Mouse (Mus musculus) spleen, postnatal 36 days (tissue): ENCODE measurements around the gene Gsdma3.
"Not testable (repeated sequence)": the region's sequence is repeated elsewhere in the genome, so short reads cannot be mapped to it uniquely, and the experiment has no call there.

Source experiments
- DNase-seq, 2 experiments: peaks; one replicate each; pipeline ENCODE4 v3.0.0; 2022; ENCODE audit warnings: low spot score in 2 of 2, mixed read lengths in 1 of 2

Gsdma3 gene

GRCm38 (mm10) chr11:98595955-98596354 is 30.2 kb upstream of the Gsdma3 start:
- no peak for DNase-seq

DNA sequence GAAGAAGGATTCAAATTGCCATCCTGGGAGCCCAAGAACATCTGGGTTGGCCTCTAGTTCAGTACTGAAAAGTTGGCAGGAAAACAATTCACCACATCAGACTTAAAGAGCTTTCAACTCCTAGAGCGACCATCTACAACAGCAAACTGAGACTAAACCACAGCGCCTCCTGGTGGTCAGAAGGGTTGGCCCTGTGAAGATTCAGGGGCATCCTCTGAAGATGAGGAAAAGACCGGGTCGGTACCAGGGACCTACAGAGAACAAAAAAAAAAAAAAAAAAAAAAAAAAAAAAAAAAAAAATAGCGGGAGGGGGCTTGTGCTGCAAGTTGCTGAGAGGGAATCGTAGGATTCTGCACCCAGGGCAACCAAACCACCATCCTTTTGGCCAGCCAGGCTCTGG is 28.8 kb upstream of the Gsdma3 start:
- peak; percentile 62 to 72 for DNase-seq

DNA sequence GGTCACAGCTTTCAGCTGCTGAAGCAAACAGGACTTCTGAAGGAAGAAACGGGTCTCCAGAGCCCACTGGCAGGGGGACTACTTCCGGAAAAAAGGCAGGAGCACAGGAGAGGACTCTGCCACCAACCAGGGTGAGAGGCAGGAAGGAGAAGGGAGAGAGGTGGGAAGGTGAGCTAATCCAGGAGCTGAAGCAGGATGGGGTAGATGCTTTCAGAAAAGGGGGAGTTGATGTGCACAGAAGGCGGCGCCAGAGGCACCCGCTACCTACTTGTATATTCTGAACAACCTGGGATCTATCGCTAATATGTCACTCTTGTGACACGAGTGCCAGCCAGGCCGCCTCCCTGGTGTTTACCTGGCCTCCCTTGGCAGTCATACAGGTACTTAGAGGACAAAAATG is 28.2 kb upstream of the Gsdma3 start, which contains the start of gene Lrrc3c:
Gene Lrrc3c (plus strand): TSS at position 301 of the 400 bp plus-strand sequence.
- no peak for DNase-seq

DNA sequence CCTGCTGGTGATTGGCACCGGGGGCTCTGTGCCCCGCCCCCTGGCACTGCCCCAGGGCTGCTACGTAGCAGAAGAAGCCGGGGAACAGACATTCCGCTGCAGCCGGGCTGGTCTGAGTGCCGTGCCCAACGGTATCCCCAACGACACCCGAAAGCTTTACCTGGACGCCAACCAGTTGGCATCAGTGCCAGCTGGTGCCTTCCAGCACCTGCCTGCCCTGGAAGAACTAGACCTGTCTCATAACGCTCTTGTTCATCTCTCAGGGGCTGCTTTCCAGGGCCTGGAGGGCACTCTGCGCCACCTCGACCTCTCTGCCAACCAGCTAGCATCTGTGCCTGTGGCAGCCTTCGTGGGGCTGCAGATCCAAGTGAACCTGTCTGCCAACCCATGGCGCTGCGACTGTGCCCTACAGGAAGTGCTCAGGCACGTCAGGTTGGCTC is 27.3 kb upstream of the Gsdma3 start:
- no peak for DNase-seq

GRCm38 (mm10) chr11:98599291-98599690 is 26.9 kb upstream of the Gsdma3 start:
- no peak for DNase-seq

DNA sequence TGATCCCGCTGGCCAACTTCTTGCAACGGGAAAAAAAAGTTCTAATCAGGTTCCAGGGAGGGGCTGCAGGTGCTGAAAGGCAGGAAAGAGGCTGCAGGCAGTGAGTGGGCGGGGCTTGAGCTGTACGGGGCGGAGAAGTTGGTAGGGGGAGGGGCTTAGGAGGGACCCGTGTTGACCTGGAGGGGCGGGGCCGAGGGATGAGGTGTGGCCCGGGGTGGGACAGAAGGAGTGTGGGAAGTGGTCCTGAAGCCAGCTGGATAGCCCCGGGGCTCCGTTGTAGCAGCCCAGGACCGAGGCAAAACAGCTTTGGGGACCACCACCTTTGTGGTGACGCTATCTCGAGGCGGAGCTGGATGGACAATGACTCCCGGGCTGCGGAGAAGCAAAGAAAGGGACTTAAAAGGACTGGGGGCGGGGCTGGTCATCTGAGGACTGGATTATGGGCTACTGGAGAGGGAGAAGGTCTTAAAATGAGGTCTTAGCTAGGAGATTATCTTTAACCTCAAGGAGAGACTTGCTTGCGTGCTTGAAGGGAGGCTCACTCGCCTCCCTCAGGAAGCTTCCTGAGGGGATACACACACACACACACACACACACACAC is 24.0 kb upstream of the Gsdma3 start:
- DNase-seq = peak; percentile 26 to 38

DNA sequence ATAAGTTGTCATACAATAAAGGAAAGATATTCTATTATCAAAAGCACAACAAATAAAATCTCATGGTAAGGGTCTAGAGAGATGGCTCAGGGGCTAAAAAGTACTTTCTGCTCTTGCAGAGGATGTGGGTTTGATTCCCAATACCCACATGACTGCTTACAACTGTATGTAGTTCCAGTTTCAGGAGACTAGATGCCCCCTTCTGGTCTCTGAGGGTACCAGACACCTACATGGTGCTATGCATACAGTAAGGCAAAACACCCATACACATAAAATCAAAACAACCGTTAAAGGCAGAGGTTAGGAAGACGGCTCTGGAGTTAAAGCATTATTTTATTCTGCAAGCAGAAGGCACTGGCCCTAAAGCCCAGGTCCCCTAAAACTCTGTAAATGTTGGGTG is 22.2 kb upstream of the Gsdma3 start:
- DNase-seq = no peak

DNA sequence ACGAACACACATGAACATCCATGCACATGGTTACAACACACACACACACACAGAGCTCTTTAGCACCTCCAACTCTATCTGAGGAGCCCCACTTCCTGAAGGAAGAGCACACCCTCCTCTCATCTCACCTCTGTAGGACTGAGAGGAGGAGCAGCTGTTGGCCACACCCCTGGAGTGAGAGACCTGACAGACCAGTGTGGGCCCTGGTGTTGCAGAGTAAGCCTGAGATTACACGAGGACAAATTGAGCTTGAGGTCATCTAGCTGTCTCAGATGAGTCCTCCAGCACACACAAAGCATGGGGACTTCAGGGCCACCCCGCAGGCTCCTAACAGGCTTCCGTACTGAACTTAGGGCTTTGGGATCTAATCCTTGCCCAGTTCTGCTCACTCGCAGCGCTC is 21.2 kb upstream of the Gsdma3 start:
- DNase-seq = not testable (repeated sequence)

DNA sequence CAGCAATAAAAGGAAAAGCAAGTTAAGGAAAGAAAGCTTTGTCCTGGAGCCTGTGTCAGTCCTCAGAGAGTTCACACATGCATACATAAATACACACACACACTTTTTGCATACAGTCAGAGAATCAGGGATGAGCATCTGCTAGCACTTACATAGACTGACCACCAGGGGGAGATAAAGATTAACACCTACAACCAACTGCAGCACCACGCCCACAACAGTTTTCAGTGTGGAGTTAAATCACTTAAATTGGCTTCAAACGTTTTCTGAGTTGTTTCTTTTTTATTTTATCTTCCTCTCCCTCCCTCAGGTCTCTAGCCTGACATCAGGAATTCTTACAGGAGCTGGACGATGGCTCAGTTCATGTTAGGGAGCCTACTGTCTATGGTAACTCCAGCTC is 19.4 kb upstream of the Gsdma3 start:
- DNase-seq = peak; percentile 33 to 46

DNA sequence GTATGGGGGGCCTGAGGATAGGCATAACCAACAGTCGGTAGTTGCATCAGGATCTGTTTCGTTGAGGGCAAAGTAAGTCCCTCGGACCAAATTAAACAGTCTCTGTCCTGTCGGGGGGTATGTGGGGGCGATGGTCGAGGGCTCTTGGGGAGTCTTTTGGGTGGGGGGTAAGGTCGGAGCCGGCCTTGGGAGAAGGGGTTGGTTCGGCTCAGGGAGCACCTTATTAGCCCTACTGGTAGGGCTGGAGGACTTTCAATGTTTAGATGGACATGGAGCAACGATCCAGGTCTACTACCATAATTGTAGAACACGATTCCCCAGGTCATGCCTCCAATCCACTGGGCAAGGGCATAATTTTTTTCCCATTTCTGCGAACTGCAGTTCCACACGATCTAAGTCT is 5.4 kb upstream of the Gsdma3 start:
- DNase-seq = no peak

DNA sequence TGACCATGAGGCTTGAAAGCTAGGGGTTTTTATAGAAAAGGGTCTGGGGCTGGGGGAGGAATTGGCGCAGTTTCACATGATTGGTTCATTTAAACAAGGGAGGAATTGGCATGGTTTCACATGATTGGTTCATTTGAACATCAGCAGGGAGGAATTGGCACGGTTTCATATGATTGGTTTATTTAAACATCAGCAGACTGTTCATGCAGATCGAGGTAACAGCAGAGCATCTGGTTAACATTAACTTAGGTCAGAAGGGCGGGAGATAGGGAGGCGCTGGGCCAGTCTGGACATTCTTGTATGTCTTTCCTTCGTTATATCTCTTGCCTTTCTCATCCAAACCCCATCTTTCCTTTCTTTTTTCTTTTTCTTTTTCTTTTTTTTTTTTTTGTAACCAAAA is 2.2 kb upstream of the Gsdma3 start:
- not testable (repeated sequence) for DNase-seq

DNA sequence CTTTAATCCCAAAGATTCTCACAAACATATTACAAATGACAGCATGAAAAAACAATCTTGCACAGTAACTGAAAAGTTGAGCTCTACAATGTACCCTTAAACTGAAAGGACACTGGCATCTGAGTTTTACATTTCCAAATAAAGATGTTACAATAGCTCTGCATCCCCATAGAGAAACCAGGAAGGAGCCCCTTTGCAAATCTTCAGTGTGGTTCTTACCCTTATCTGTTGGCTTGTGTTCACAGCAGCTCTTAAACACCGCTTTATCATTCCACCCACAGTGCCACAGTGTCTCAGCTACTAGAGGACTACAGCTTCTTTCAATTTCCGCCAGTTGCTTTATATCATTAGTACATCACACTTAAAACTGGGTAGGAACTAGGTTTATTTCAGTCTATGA is 1.8 kb upstream of the Gsdma3 start:
- not testable (repeated sequence) for DNase-seq

DNA sequence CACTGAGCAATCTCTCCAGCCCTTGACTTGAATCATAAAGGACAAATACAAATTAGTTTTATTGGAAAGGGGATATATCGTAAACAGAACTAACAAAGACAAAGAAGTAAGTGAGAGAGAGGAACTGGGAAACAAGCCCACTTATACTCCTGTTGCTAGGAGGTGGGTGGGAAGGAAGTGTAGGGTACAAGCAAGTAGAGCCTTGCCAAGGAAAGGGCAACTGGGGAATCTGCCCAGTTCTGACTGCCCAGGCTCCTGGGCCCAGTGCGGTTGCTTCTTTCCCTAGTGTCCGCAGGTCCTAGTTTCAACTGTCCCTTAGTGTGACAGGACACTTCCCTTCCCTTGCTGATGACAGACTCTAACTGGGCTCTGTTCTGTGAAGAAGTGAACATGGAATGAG is 2.5 kb downstream of the Gsdma3 start:
- no peak for DNase-seq

GRCm38 (mm10) chr11:98630646-98631045 is 4.5 kb downstream of the Gsdma3 start:
- DNase-seq = no peak

- peak; percentile 13 to 23 for DNase-seq
Observed at GRCm38 (mm10) chr11:98635312-98635970, 9.3 kb downstream of the Gsdma3 start.

- DNase-seq = no peak
Observed at GRCm38 (mm10) chr11:98637501-98637900, 11.3 kb downstream of the Gsdma3 start.

DNA sequence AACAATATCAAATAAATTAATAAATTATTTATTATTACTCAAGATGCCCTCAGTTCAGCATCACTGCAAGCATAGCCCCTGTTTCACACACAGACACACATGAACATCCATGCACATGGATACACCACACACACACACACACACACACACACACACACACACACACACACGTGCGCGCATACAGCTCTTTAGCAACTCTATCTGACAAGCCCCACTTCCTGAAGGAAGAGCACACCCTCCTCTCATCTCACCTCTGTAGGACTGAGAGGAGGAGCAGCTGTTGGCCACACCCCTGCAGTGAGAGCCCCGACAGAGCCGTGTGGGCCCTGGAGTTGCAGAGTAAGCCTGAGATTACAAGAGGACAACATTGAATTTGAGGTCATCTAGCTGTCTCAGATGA is 13.9 kb downstream of the Gsdma3 start:
- no peak for DNase-seq

GRCm38 (mm10) chr11:98644757-98645156 is 18.6 kb downstream of the Gsdma3 start:
- DNase-seq = no peak

- no peak for DNase-seq
Observed at GRCm38 (mm10) chr11:98645946-98646345, 19.8 kb downstream of the Gsdma3 start.

GRCm38 (mm10) chr11:98646459-98646858 is 20.3 kb downstream of the Gsdma3 start, which contains the start of gene Gsdma2:
Gene Gsdma2, plus strand, starts transcription at chr11:98646759.
- no peak for DNase-seq

GRCm38 (mm10) chr11:98655076-98655475 is 28.9 kb downstream of the Gsdma3 start:
- DNase-seq = peak; percentile 40 to 44

DNA sequence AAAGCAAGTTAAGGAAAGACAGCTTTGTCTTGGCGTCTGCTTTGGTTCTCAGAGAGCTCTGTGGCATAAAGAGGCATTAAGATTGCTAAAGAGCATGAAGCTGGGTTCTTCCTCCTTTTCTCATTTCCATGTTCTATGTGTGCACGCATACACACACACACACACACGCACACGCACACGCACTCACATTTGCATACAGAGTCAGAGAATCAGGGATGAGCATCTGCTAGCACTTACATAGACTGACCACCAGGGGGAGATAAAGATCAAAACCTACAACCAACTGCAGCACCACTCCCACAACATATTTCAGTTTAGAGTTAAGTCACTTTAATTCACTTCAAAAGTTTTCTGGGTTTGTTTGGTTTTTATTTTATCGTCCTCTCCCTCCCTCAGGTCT is 34.4 kb downstream of the Gsdma3 start:
- DNase-seq = peak; percentile 33 to 54

- no peak for DNase-seq
Observed at GRCm38 (mm10) chr11:98664091-98664490, 37.9 kb downstream of the Gsdma3 start, which contains the start of gene Gsdma. Gene Gsdma, plus strand, starts transcription at chr11:98664351.
